Mouse (Mus musculus) urinary bladder, postnatal 4 days (tissue): Measurements from ENCODE around the gene Slc25a19.

Experiments used
- DNase-seq, 2 experiments: peaks; one replicate each; pipeline ENCODE4 v3.0.0; 2021 to 2022; ENCODE audit warnings: low spot score in 2 of 2

Gene Slc25a19

DNA sequence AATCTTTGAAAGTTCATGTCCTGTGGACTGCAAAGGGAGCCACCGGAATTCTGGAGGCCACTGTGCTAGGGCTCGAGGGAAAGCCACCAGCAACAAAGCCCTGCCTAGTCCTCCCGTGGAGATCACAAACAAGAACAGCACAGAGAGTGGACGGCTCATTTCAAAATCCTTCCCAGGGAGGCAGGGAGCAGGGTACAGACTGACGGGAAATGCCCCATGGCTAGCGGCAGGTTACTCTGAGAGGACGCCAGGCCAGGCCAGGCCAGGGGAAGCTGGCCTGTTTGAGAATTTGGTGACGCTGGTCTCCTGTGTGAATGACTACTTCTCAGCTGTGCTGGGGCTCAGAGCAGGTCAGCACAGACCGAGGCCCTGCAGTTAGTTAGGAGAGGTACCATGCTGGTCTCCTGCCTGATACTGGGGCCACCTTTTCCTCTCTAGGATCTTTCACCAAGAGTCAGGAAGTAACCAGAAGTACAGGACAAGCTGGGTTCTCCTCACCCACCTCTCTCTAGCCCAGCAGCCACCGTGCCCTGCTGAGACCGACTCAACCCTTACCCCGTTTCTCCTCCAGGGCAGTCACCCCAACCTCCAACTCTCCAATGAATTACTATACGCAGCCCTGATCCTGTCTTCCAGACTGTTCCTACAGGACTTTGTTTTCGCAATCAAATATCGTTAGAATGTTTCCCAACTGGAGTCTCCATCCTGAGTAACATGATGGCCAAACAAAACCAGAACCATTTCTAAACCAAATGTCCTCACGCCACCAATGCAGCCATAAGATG lies 9.2 kb downstream of the Slc25a19 start:
- DNase-seq: no peak

DNA sequence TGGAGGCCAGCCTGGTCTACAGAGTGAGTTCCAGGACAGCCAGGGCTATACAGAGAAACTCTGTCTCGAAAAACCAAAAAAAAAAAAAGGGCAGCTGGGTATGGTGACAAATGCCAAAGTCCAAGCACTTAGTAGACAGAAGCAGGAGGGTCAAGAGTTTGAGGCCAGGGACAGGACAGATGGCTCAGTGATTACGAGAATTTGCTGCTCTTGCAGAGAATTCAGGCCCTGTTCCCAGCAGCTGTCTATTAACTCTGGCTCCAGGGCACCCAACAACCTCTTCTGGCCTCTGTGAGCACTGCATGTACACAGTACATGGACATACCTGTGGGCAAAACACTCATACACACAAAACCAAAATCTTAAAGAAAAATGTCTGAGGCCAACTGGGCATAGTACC lies 10.1 kb downstream of the Slc25a19 start:
- DNase-seq: no peak

GRCm38 (mm10) chr11:115616893-115617292 lies 11.2 kb downstream of the Slc25a19 start:
- no peak for DNase-seq

DNA sequence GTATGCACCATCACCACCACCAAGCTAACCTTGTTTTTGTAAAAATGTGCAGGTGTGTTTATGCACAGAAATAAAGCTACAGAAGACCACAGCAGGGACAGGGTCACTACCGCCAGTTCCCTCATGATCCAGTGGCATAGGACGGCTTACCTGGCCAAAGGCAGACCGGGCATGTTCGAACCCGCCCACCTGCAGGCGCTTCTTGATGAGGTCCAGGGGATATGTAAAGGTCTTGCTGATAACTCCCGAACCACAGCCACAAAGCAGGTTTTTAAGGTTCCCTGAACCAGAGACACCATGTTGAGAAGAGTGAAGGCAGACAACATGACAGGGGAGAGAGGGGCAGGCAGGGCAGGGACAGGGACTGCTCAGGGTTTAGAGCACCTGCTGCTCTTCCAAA lies 11.7 kb downstream of the Slc25a19 start:
- no peak for DNase-seq

DNA sequence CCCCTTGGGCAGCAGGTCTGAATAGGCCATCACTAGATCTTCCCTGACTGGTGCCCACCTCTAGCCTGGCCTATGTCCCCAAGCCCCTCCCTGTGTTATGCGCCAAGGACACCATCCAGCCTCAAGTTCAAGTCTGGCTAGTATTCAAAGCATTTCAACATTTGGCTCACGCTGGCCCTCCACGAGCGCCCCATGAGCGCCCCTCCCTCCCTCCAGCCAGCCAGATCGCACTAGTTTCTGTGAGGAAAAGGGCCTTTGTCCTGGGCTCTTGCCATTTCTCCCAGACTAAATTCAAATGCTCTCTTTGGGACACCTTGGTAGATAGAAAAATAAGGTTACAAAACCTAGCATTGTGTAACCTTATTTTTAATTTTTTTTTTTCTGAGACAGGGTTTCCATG lies 12.2 kb downstream of the Slc25a19 start:
- DNase-seq: no peak

DNA sequence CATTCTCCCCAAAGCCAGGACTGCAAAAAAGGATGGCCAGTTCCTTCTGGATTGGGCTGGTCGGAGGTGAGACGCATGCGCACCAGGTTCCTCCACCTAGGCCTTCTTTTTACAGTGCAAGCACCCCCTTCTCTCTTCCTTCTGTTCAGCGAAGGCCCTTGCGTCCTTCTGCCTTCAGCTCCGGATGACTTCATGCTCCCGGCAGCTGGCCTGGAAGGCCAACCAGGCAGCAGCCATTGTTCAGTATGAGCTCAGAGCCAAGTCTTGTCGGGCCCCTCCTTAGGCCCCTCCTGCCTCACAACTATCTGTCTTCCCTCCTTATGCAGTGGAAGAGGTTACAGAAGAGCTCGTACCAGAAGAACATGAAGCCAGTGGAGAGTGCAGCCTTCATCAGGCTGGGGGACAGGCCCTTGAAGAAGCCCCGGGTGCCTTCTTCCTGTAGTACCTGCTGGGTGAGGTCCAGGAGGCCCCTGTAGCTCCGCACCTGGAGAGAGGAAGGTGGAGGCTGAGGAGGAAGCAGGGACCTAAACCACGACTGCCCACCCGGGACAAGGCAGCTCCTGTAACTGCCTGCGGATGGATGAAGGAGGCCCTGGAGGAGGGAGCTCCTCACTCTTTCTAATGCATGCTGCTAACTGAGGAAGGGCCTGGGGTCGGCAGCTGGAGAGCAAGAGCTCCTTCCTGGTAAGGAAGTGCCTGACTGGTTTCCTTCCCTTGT lies 12.8 kb downstream of the Slc25a19 start:
- peak in 1 of 2 experiments; percentile 61 for DNase-seq

GRCm38 (mm10) chr11:115614346-115615107 lies 13.6 kb downstream of the Slc25a19 start:
- no peak for DNase-seq

DNA sequence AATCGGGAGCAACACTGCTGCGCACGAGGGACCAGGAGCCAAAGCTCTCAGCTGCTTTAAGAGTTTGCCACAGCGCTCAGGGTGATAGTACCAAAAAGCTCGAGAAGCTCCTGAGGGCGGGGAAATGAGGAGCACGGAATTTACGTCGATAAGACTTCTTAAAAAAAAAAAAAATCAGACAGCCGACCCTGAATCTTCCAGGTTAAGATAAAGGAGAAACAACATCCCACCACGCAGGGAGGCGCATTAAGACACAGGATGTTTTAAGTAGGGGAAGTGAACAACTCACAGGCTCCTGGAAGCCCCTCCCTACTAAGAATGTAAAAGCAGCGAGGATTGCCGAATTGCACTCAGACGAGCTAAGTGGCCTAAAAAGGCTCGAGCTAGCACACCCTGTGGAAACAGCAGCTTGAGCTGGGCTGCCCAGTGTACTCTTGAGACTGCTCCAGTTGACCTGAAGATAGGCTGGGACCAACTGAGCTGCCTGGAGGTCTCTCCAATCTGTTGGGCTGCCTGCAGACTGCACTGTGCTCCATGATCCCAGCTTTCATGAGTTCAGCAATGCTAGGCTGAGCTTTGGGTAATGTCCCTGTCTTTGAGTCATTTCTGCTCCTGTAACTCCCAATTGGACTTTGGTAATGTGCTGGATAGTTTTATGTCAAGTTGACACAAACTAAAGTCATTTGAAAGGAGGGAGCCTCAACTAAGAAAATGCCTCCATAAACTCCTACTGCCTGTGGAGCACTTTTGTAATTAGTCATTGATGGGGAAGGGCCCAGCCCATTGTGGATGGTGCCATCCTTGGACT lies 14.8 kb downstream of the Slc25a19 start:
- no peak for DNase-seq

DNA sequence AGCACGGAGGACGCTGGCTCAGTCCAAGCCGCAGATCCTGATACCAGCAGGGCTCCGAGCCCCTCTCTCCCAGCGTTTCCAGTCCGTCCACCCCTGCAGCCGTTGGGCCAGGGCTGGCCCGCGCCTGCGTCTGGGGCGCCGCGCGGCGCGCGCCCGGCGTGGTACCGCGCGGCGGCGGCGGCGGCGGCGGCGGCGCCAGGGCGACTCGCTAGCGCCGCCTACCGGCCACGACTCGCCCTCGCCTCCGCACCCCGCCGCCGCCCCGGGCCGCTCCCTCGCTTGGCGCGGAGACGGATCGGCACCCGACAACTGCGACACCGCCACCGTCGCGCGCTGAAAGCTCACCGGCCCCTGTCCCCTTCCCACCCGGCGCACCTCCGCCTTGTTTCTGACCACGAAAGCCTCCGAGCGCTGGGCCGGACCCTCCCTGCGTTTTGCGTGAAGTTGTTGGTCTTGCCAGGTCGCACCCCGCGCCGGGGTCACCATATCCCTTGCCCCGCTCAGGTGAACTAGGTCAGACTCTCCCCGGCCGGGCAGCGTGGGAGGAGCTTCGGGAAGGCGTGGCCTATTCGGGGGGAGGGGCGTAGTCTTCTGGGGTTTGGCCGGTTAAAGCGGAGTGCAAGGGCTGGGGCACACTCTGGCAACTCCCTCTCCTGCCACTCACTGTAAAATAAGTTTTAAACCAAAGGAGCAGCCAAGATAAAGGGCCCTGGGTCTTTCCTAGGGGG lies 15.5 kb downstream of the Slc25a19 start, which contains the start of gene Mif4gd:
Gene Mif4gd, minus strand, starts transcription at position 560 of the 728 bp plus-strand sequence.
- peak; percentile 88 to 96 for DNase-seq

DNA sequence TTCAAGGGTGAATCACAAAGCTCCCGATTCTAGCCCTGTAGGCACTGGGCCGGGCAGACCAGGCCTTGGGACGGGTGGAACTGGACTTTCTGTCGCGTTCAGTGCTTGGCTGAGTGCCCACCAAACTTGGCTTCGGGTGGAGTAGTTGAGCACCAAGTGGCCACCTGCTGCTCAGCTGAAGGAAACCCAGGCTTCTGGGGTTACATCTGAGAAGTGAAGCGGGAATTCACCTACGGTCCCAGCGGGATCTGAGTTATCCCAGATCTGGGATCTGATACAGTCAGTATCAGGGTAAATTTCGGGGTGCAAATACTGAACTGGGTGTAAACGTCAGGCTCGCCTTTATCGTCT lies 16.1 kb downstream of the Slc25a19 start:
- DNase-seq: peak; percentile 68 to 82

DNA sequence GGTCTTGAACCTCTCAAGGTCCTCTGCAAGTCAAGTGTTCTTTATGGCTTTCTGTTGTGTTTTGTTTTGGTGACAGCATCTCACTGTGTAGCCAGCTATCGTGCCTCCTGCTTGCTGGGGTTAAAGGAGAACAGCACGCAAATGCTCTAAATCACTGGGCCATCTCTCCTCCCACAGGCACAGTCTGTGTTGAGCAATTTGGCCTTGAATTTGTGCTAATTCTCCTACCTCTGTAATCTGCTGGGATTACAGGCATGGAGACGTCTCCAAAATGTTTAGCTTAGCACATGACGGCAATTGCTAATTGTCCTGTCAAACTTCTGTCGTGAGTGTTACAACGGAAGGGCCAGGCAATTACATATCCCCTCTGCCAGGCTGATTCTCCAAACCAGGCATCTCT lies 16.9 kb downstream of the Slc25a19 start:
- DNase-seq: no peak

- no peak for DNase-seq
Observed at GRCm38 (mm10) chr11:115609576-115609975, 18.5 kb downstream of the Slc25a19 start.

GRCm38 (mm10) chr11:115608421-115609399 lies 19.4 kb downstream of the Slc25a19 start:
- no peak for DNase-seq

GRCm38 (mm10) chr11:115606733-115607132 lies 21.4 kb downstream of the Slc25a19 start:
- no peak for DNase-seq

- no peak for DNase-seq
Observed at GRCm38 (mm10) chr11:115604304-115604696, 23.8 kb downstream of the Slc25a19 start.

DNA sequence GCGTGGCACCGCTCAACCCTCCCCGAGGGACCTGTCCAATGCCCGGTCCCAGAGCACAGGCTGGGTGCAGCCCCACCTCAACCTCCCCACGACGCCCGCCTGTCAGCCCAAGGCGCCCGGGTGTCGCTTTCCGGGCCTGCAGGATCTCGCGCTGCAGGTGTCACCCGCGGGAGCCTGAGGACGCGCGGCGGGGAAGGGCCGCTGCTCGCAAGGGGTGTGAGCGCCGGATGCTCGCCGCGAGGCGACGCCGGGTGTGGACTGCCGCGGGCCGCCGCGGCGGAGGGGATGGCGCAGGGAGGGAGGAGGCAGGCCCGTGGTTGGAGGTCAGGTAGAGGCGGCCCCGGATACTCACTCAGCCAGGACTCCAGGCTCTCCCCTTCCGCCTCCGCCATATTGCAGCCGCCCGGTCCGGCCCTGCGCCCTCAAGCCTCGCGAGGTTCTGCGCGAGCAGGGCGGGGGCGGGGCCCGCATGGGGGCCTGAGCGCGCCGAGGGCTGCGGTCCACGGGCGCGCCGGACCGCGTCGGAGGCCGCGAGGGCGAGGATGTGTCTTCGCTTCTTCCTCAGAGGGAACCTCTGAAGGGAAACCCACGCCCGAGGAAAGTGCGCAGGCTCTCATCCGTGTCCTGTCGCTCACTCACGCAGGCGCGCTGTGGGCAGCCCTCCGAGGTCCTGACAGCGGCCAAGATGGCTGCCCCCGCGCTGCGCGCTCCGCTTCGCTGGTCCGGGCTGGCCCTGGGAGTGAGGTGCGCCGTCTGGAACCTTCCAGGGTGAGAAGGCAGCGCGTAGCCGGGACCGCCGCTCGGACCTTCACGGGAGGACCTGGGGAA lies 24.4 kb downstream of the Slc25a19 start, which contains the start of the genes Mrps7 and Gga3:
Gene Mrps7, plus strand, starts transcription at position 450 of the 828 bp plus-strand sequence.
Gene Gga3, minus strand, starts transcription at position 576 of the 828 bp plus-strand sequence.
- peak; percentile 90 to 92 for DNase-seq

DNA sequence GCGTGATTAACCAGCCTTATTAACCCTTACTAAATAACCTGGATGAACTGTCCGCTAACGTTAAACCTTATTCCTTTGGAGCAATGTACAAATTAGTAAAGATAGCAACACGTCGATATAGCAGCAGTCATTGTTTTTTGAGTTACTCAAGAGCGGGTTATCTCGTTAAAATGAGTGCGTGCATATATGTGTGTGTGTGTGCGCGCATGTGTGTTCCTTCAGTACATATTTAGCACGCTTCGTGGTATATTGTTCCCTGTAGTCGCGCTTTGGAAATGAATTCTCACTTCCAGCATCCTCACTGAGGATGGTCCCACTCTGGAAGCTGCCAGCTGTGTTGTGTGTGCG lies 25.0 kb downstream of the Slc25a19 start:
- DNase-seq: no peak

GRCm38 (mm10) chr11:115601174-115601573 lies 26.9 kb downstream of the Slc25a19 start:
- DNase-seq: no peak

DNA sequence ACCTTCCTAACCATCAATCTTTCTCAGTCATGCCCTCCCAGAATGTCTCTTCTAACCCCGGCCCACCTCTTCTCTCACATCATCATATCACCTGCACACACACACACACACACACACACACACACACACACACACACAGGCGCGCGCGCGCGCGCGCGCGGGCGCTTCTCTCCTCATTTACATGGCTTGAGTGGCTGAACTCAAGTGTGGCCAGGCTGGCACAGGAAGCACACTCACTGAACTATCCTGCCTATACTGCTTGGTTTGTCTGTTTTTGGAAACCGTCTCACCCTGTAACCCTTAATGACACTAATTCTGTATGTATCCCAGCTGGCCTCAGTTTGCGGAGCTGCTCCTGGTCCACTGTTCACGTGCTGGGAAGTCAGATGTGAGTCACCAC lies 27.4 kb downstream of the Slc25a19 start:
- DNase-seq: no peak
